Mouse (Mus musculus) forebrain, postnatal 0 days (tissue): ENCODE measurements around the gene Pigl. TPM values are rescaled to one million over a fixed set of nuclear protein-coding genes. Genes with fewer than 3 reads are reported as not detected.
A peak's percentile ranks its signal among the peaks of the same experiment; 100 is the strongest.

Source experiments
- ATAC-seq: fragments of 200-750 bp; cut with Nextera tagmentation; 2 replicates; pipeline ENCODE4 v1.8.0; 2017; ENCODE audit warnings: mild to moderate bottlenecking, moderate library complexity
- DNase-seq: peaks from one replicate; pipeline ENCODE4 v3.0.0-alpha.2; 2015
- H3K27ac ChIP-seq: fragments of 300-500 bp; sonication (generic); 2 replicates; pipeline ENCODE4 v1.5.1; 2014; ENCODE audit warnings: low read depth, mild to moderate bottlenecking, antibody characterized with exemption, low read length, moderate library complexity, mixed read lengths
- H3K27me3 ChIP-seq: fragments of 300-500 bp; sonication (generic); 2 replicates; pipeline ENCODE4 v1.6.1; 2014; ENCODE audit warnings: mild to moderate bottlenecking, low read length, mixed read lengths; ENCODE audit not compliant: insufficient read depth
- H3K36me3 ChIP-seq: fragments of 300-500 bp; sonication (generic); 2 replicates; pipeline ENCODE4 v1.6.1; 2014; ENCODE audit warnings: mild to moderate bottlenecking, moderate library complexity; ENCODE audit not compliant: insufficient read depth
- H3K4me1 ChIP-seq: fragments of 300-500 bp; sonication (generic); 2 replicates; pipeline ENCODE4 v1.6.1; 2014; ENCODE audit warnings: antibody characterized with exemption; ENCODE audit not compliant: insufficient read depth
- H3K4me2 ChIP-seq: fragments of 300-500 bp; sonication (generic); 2 replicates; pipeline ENCODE4 v1.6.1; 2014; ENCODE audit warnings: low read depth, mild to moderate bottlenecking, moderate library complexity
- H3K4me3 ChIP-seq: fragments of 300-500 bp; sonication (generic); 2 replicates; pipeline ENCODE4 v1.5.1; 2014; ENCODE audit warnings: low read depth, low read length, mixed read lengths
- H3K9ac ChIP-seq: fragments of 300-500 bp; sonication (generic); 2 replicates; pipeline ENCODE4 v1.6.1; 2014; ENCODE audit warnings: mild to moderate bottlenecking
- H3K9me3 ChIP-seq: fragments of 300-500 bp; sonication (generic); 2 replicates; pipeline ENCODE4 v1.6.1; 2016; ENCODE audit warnings: low read length
- CTCF ChIP-seq: sonication (generic); IDR thresholded peaks from 2 replicates; pipeline ENCODE4 v1.5.1; 2016; ENCODE audit warnings: antibody characterized with exemption, control low read depth, low read depth
- WGBS: fragments of 180-500 bp; shearing (Covaris S2); extraction: QIAGEN DNeasy Blood & Tissue Kit; methylation state at CpG from one replicate; pipeline ENCODE4 v1.1.7; 2014; 5-methylcytosine and 5-hydroxymethylcytosine counted together
- polyA plus RNA-seq: library from polyadenylated mRNA; unstranded; fragments of >200 nt; fragmentation: Nextera tagmentation; extraction: Ambion mirVana; gene quantifications from 2 replicates; pipeline ENCODE4 v1.2.1, GENCODE M21; 2015
- total RNA-seq: library from RNA; depleted of rRNA; stranded (reverse); fragments of >200 nt; gene quantifications from 2 replicates; pipeline ENCODE4 v1.2.3, GENCODE M21; 2014; rRNA removed

The Pigl gene
- total RNA-seq, result 4.6 and 4.8 TPM in 2 replicates
- polyA plus RNA-seq, result 4.6 and 5.9 TPM in 2 replicates

DNA sequence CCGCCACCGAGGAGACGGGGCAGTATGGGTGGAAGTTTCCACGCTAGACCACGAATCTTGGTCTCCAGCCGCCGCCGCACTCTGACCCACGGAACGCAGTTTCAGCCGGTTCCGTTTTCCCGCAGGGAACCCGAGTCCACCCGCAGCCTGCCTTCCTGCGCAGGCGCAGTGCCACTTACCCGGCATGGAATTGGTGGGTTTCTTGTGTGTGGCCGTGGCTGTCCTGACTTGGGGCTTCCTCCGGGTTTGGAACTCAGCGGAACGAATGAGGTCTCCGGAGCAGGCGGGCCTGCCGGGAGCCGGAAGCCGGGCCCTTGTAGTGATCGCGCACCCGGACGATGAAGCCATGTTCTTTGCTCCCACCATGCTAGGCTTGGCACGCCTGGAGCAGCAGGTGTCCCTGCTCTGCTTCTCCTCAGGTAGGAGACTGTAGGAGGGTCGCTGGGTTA lies at the start of gene Pigl, which contains the start of gene Ncor1:
Gene Pigl (plus strand): TSS at position 185 of the 449 bp plus-strand sequence.
Gene Ncor1 (minus strand): TSS at position 266 of the 449 bp plus-strand sequence.
- no peaks in the 10 kb centered on the region for H3K36me3 ChIP-seq
- no peaks in the 10 kb centered on the region for H3K27me3 ChIP-seq
- TF ChIP-seq CTCF, result no peak
- H3K4me2 ChIP-seq, result peak within 1 kb of the TSS; percentile 78
- H3K9ac ChIP-seq, result peak within 1 kb of the TSS; percentile 96
- H3K4me3 ChIP-seq, result peak within 1 kb of the TSS; percentile 99
- no peaks in the 10 kb centered on the region for H3K9me3 ChIP-seq
- H3K4me1 ChIP-seq, result peaks cover 12% of the 10 kb centered on the region
- WGBS, result under 1% methylated on average over 33 of the region's 33 CpGs
- peak within 1 kb of the TSS; percentile 95 for H3K27ac ChIP-seq
- DNase-seq, result peak; percentile 90
- ATAC-seq, result peak; percentile 67

- peaks cover 17% of the 10 kb centered on the region for H3K36me3 ChIP-seq
- H3K27me3 ChIP-seq, result no peaks in the 10 kb centered on the region
- no peak overlapping the region for H3K27ac ChIP-seq
- H3K4me1 ChIP-seq, result no peaks in the 10 kb centered on the region
- H3K9ac ChIP-seq, result no peak overlapping the region
- H3K4me3 ChIP-seq, result no peak overlapping the region
- DNase-seq (no peak), ATAC-seq (no peak)
- 84% methylated on average over 2 of the region's 2 CpGs for WGBS
- H3K4me2 ChIP-seq, result no peak overlapping the region
- no peak for TF ChIP-seq CTCF
- no peaks in the 10 kb centered on the region for H3K9me3 ChIP-seq
Observed at GRCm38 (mm10) chr11:62408848-62409247, 49.4 kb upstream of the Pigl start.

DNA sequence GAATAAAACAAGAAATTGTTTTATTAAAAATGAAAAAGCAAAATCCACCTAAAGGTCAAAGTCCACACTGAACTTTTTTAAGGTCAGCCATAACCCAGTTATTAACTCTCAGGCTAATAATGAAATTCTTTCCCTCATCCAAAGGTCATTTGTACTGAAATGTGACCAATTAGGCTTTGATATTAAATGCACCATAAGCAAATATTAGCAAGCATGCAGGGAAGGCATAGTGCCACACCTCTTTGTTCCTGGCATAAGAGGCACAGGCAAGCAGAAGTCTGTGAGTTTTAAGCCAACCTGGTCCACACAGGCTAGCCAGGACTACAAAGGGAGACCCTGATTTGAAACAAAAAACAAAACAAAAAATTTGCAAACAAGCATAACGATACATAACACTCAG lies 48.6 kb upstream of the Pigl start:
- no peak for DNase-seq
- Histone ChIP-seq H3K9ac (no peak overlapping the region), H3K36me3 (peaks cover 23% of the 10 kb centered on the region), H3K9me3 (no peaks in the 10 kb centered on the region), H3K4me1 (no peaks in the 10 kb centered on the region), H3K27me3 (no peaks in the 10 kb centered on the region), H3K27ac (no peak overlapping the region), H3K4me2 (no peak overlapping the region), H3K4me3 (no peak overlapping the region)
- no peak for ATAC-seq
- no peak for TF ChIP-seq CTCF
- WGBS, result 96% methylated on average over 1 of the region's 1 CpGs

- WGBS, result 89% methylated on average over 4 of the region's 4 CpGs
- ATAC-seq (no peak), DNase-seq (no peak)
- Histone ChIP-seq H3K4me1 (no peaks in the 10 kb centered on the region), H3K9me3 (no peaks in the 10 kb centered on the region), H3K27ac (no peak overlapping the region), H3K36me3 (peaks cover 28% of the 10 kb centered on the region), H3K27me3 (no peaks in the 10 kb centered on the region), H3K9ac (no peak overlapping the region), H3K4me2 (no peak overlapping the region), H3K4me3 (no peak overlapping the region)
- TF ChIP-seq CTCF, result no peak
Observed at GRCm38 (mm10) chr11:62415026-62415425, 43.2 kb upstream of the Pigl start.

DNA sequence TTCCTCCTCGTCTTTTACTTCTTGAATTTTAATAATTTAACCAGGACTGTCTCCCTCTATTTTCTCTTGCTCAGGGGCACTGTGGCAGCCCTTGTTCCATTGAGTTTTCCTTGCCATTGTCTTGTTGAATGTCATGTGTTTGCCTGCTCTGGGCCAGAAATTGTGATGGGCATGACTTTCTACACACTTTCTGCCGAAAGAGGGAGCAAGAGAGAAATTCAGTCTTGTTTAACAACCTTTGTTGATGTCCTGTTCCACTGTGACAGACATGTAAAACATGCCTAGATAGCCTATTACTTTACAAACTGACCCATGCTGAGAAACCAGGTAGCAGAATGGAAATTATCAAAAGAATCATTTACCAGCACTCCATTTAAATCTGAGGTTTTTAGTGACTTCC lies 33.7 kb upstream of the Pigl start:
- ATAC-seq (no peak), DNase-seq (no peak)
- WGBS, result 55% methylated on average over 2 of the region's 2 CpGs
- Histone ChIP-seq H3K4me2 (no peak overlapping the region), H3K27ac (no peak overlapping the region), H3K4me1 (no peaks in the 10 kb centered on the region), H3K9ac (no peak overlapping the region), H3K36me3 (peaks cover 18% of the 10 kb centered on the region; the same call in 1 of the 2 replicates), H3K9me3 (no peaks in the 10 kb centered on the region), H3K27me3 (no peaks in the 10 kb centered on the region), H3K4me3 (no peak overlapping the region)
- TF ChIP-seq CTCF, result peak; percentile 36; the same call in 1 of the 2 replicates

DNA sequence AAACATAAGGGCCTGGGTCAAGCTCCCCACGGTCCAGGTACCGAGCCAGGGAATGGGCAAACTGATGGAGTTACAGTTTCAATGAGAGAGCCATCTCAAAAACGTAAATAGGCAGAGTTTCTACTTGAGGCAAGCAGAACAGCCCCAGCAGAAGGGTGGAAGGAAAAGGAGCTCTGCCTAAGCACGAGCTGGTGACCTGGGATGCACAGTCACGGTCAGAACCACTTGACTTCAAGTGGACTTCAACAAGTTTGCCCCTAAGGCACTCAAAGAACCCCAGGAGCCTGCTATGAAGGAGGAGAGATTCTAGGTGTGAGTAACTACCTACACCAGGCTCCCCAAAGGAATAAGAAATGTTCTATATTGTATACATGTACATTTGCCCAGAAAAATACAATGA lies 32.0 kb upstream of the Pigl start:
- DNase-seq (no peak), ATAC-seq (no peak)
- Histone ChIP-seq H3K27ac (no peak overlapping the region), H3K4me3 (no peak overlapping the region), H3K9ac (no peak overlapping the region), H3K4me2 (no peak overlapping the region), H3K36me3 (peaks cover 23% of the 10 kb centered on the region; the same call in 1 of the 2 replicates), H3K27me3 (no peaks in the 10 kb centered on the region), H3K9me3 (no peaks in the 10 kb centered on the region), H3K4me1 (no peaks in the 10 kb centered on the region)
- WGBS, result 88% methylated on average over 5 of the region's 5 CpGs
- TF ChIP-seq CTCF, result no peak

- H3K27me3 ChIP-seq, result no peaks in the 10 kb centered on the region
- peaks cover 18% of the 10 kb centered on the region; the same call in 1 of the 2 replicates for H3K36me3 ChIP-seq
- H3K27ac ChIP-seq, result no peak overlapping the region
- H3K4me3 ChIP-seq, result no peak overlapping the region
- no peak for DNase-seq
- H3K9ac ChIP-seq, result no peak overlapping the region
- no peaks in the 10 kb centered on the region for H3K9me3 ChIP-seq
- WGBS, result 79% methylated on average over 2 of the region's 3 CpGs
- no peak for ATAC-seq
- TF ChIP-seq CTCF, result no peak
- H3K4me1 ChIP-seq, result no peaks in the 10 kb centered on the region
- no peak overlapping the region for H3K4me2 ChIP-seq
Observed at GRCm38 (mm10) chr11:62427105-62427504, 31.2 kb upstream of the Pigl start.
